Mouse (Mus musculus) liver, adult 2 months (tissue): ENCODE results near the gene Perm1. TPM values are rescaled to one million over a fixed set of nuclear protein-coding genes. Genes with fewer than 3 reads are reported as not detected.
A peak's percentile ranks its signal among the peaks of the same experiment; 100 is the strongest.

Experiments
- DNase-seq: peaks from one replicate; pipeline ENCODE4 v3.0.0-alpha.2; 2011; ENCODE audit warnings: low read depth, low spot score; ENCODE audit errors: extremely low read depth
- H3K27ac ChIP-seq: fragments of 200-500 bp; replicated peaks from 2 replicates; pipeline ENCODE4 v1.5.1; 2012; ENCODE audit warnings: low read depth, mild to moderate bottlenecking, control low read depth, inconsistent platforms, low read length; ENCODE audit not compliant: insufficient read depth
- H3K27me3 ChIP-seq: fragments of 200-500 bp; 2 replicates; pipeline ENCODE4 v1.6.1; 2012; ENCODE audit warnings: mild to moderate bottlenecking, moderate library complexity, low read length, inconsistent platforms; ENCODE audit not compliant: control insufficient read depth, insufficient read depth
- H3K36me3 ChIP-seq: fragments of 200-500 bp; 2 replicates; pipeline ENCODE4 v1.6.1; 2012; ENCODE audit warnings: low read length, inconsistent platforms; ENCODE audit not compliant: control insufficient read depth, insufficient read depth
- H3K4me1 ChIP-seq: fragments of 200-500 bp; 2 replicates; pipeline ENCODE4 v1.6.1; 2011; ENCODE audit warnings: low read length; ENCODE audit not compliant: control insufficient read depth, insufficient read depth
- H3K4me3 ChIP-seq: fragments of 200-500 bp; 2 replicates; pipeline ENCODE4 v1.5.1; 2011; ENCODE audit warnings: low read depth, mild to moderate bottlenecking, control low read depth, low read length, moderate library complexity; ENCODE audit not compliant: insufficient read depth
- H3K79me2 ChIP-seq: fragments of 200-500 bp; 2 replicates; pipeline ENCODE4 v1.6.1; 2012; ENCODE audit warnings: inconsistent platforms, mild to moderate bottlenecking, low read length, moderate library complexity; ENCODE audit not compliant: control insufficient read depth, insufficient read depth
- H3K9ac ChIP-seq: fragments of 200-500 bp; 2 replicates; pipeline ENCODE4 v1.6.1; 2012; ENCODE audit warnings: low read depth, mild to moderate bottlenecking, control low read depth, inconsistent platforms, low read length
- CTCF ChIP-seq: fragments of 200-500 bp; IDR thresholded peaks from 2 replicates; pipeline ENCODE4 v1.5.1; 2011; ENCODE audit warnings: low read depth, low read length, control low read depth
- POLR2A ChIP-seq: fragments of 200-500 bp; IDR thresholded peaks from 2 replicates; pipeline ENCODE4 v1.6.1; 2011; ENCODE audit warnings: low read length, control low read depth; ENCODE audit not compliant: insufficient read depth; ENCODE audit errors: extremely low read depth
- WGBS: fragments of 180-500 bp; shearing (Covaris S2); methylation state at CpG from one replicate; pipeline ENCODE4 v1.1.7; 2018; 5-methylcytosine and 5-hydroxymethylcytosine counted together
- polyA plus RNA-seq: library from polyadenylated mRNA; depleted of rRNA; stranded (reverse); fragments of >200 nt; gene quantifications from 2 replicates; pipeline ENCODE4 v1.2.3, GENCODE M21; 2012
- total RNA-seq: library from RNA; depleted of rRNA; stranded (reverse); fragments of >200 nt; gene quantifications from 2 replicates; pipeline ENCODE4 v1.2.3, GENCODE M21; 2014

The Perm1 gene
- total and polyA plus RNA-seq, 2 experiments: 0.04 to 0.09 TPM

- Histone ChIP-seq H3K36me3 (no peaks in the 10 kb centered on the region), H3K27ac (no peak overlapping the region), H3K9ac (peak overlapping the region; percentile 96), H3K27me3 (no peaks in the 10 kb centered on the region), H3K4me3 (peak overlapping the region; percentile 91), H3K4me1 (peaks cover 7% of the 10 kb centered on the region; the same call in 1 of the 2 replicates), H3K79me2 (0 out of 2 replicates have a peak, but pooled peaks cover 6% of the 10 kb centered on the region)
- no peak for TF ChIP-seq CTCF
- TF ChIP-seq POLR2A: no peak
- DNase-seq: no peak
- 17% methylated on average over 35 of the region's 35 CpGs for WGBS
Measured at GRCm38 (mm10) chr4:156195927-156196870, 19.5 kb upstream of the Perm1 start.

GRCm38 (mm10) chr4:156197131-156197828 is 18.4 kb upstream of the Perm1 start, which contains the start of gene Agrn:
TSS of gene Agrn (minus strand) at chr4:156197488.
- Histone ChIP-seq H3K9ac (peak within 1 kb of the TSS; percentile 96), H3K79me2 (0 out of 2 replicates have a peak, but pooled peaks cover 6% of the 10 kb centered on the region), H3K27me3 (no peaks in the 10 kb centered on the region), H3K27ac (peak within 1 kb of the TSS; percentile 90), H3K4me3 (peak within 1 kb of the TSS; percentile 91), H3K36me3 (no peaks in the 10 kb centered on the region), H3K4me1 (peaks cover 8% of the 10 kb centered on the region; the same call in 1 of the 2 replicates)
- peak; percentile 78 for TF ChIP-seq POLR2A
- no peak for TF ChIP-seq CTCF
- peak; percentile 22 for DNase-seq
- WGBS: 1% methylated on average over 50 of the region's 88 CpGs

- Histone ChIP-seq H3K36me3 (no peaks in the 10 kb centered on the region), H3K79me2 (0 out of 2 replicates have a peak, but pooled peaks cover 6% of the 10 kb centered on the region), H3K4me1 (peaks cover 12% of the 10 kb centered on the region; the same call in 1 of the 2 replicates), H3K27me3 (no peaks in the 10 kb centered on the region), H3K4me3 (peak overlapping the region; percentile 76), H3K27ac (peak overlapping the region; percentile 90), H3K9ac (peak overlapping the region; percentile 84)
- peak; percentile 81 for DNase-seq
- 0 out of 2 replicates have a peak, but pooled peaks have one; percentile 18 for TF ChIP-seq POLR2A
- TF ChIP-seq CTCF: 0 out of 2 replicates have a peak, but pooled peaks have one; percentile 13
- 0% methylated on average over 25 of the region's 26 CpGs for WGBS
Measured at GRCm38 (mm10) chr4:156197829-156198205, 17.9 kb upstream of the Perm1 start.

GRCm38 (mm10) chr4:156200623-156201475 is 14.8 kb upstream of the Perm1 start, which contains the start of gene Isg15:
TSS of gene Isg15 (minus strand) at chr4:156200818.
- Histone ChIP-seq H3K9ac (peak within 1 kb of the TSS; percentile 65), H3K4me1 (peaks cover 23% of the 10 kb centered on the region), H3K36me3 (no peaks in the 10 kb centered on the region), H3K27me3 (no peaks in the 10 kb centered on the region), H3K79me2 (peaks cover 11% of the 10 kb centered on the region; the same call in 1 of the 2 replicates), H3K27ac (peak within 1 kb of the TSS; percentile 50), H3K4me3 (peak within 1 kb of the TSS; percentile 60)
- 35% methylated on average over 10 of the region's 10 CpGs for WGBS
- peak; percentile 77 for DNase-seq
- TF ChIP-seq CTCF: no peak
- no peak for TF ChIP-seq POLR2A

GRCm38 (mm10) chr4:156202462-156202893 is 13.2 kb upstream of the Perm1 start:
- no peak for TF ChIP-seq POLR2A
- TF ChIP-seq CTCF: no peak
- Histone ChIP-seq H3K4me3 (peak overlapping the region; percentile 45), H3K79me2 (peaks cover 5% of the 10 kb centered on the region; the same call in 1 of the 2 replicates), H3K27me3 (no peaks in the 10 kb centered on the region), H3K36me3 (no peaks in the 10 kb centered on the region), H3K9ac (peak overlapping the region; percentile 7), H3K27ac (peak overlapping the region; percentile 51), H3K4me1 (peaks cover 18% of the 10 kb centered on the region)
- WGBS: 37% methylated on average over 12 of the region's 12 CpGs
- DNase-seq: peak; percentile 19
